Mouse (Mus musculus) stomach, postnatal 0 days (tissue): Measurements from ENCODE around the gene Prss46. TPM values are rescaled to one million over a fixed set of nuclear protein-coding genes. Genes with fewer than 3 reads are reported as not detected.

Source experiments
- ATAC-seq: fragments of 200-750 bp; cut with Nextera tagmentation; 2 replicates; pipeline ENCODE4 v1.8.0; 2017; ENCODE audit not compliant: low FRiP score, low TSS enrichment
- DNase-seq: peaks from one replicate; pipeline ENCODE4 v3.0.0-alpha.2; 2016; ENCODE audit warnings: low spot score
- H3K27ac ChIP-seq: fragments of 300-500 bp; sonication (generic); replicated peaks from 2 replicates; pipeline ENCODE4 v1.5.1; 2014; ENCODE audit warnings: mild to moderate bottlenecking, control low read depth
- H3K27me3 ChIP-seq: fragments of 300-500 bp; sonication (generic); 2 replicates; pipeline ENCODE4 v1.6.1; 2014; ENCODE audit warnings: low read length; ENCODE audit not compliant: control insufficient read depth, insufficient read depth
- H3K36me3 ChIP-seq: fragments of 300-500 bp; sonication (generic); 2 replicates; pipeline ENCODE4 v1.6.1; 2014; ENCODE audit warnings: low read length, mixed read lengths; ENCODE audit not compliant: control insufficient read depth, insufficient read depth
- H3K4me1 ChIP-seq: fragments of 300-500 bp; sonication (generic); replicated peaks from 2 replicates; pipeline ENCODE4 v1.6.1; 2014; ENCODE audit warnings: antibody characterized with exemption; ENCODE audit not compliant: control insufficient read depth, insufficient read depth
- H3K4me2 ChIP-seq: fragments of 300-500 bp; sonication (generic); replicated peaks from 2 replicates; pipeline ENCODE4 v1.6.1; 2014; ENCODE audit warnings: low read depth, mild to moderate bottlenecking, control low read depth, moderate library complexity
- H3K4me3 ChIP-seq: fragments of 300-500 bp; sonication (generic); 2 replicates; pipeline ENCODE4 v1.5.1; 2014; ENCODE audit warnings: low read depth, low read length, control low read depth
- H3K9ac ChIP-seq: fragments of 300-500 bp; sonication (generic); 2 replicates; pipeline ENCODE4 v1.6.1; 2014; ENCODE audit warnings: mild to moderate bottlenecking, low read length, control low read depth, mixed read lengths
- H3K9me3 ChIP-seq: fragments of 300-500 bp; sonication (generic); 2 replicates; pipeline ENCODE4 v1.6.1; 2016; ENCODE audit warnings: low read length; ENCODE audit not compliant: control insufficient read depth
- CTCF ChIP-seq: IDR thresholded peaks from 2 replicates; pipeline ENCODE4 v1.5.1; 2016; ENCODE audit warnings: antibody characterized with exemption, low read depth, mild to moderate bottlenecking, moderate library complexity
- EP300 ChIP-seq: optimal IDR thresholded peaks from 2 replicates; pipeline ENCODE3; 2016; ENCODE audit warnings: antibody characterized with exemption
- WGBS: fragments of 180-500 bp; shearing (Covaris S2); extraction: QIAGEN DNeasy Blood & Tissue Kit; methylation state at CpG from one replicate; pipeline ENCODE4 v1.1.7; 2014; 5-methylcytosine and 5-hydroxymethylcytosine counted together
- polyA plus RNA-seq: library from polyadenylated mRNA; unstranded; fragments of >200 nt; fragmentation: Nextera tagmentation; extraction: Ambion mirVana; gene quantifications from 2 replicates; pipeline ENCODE4 v1.2.1, GENCODE M21; 2015

The Prss46 gene
- polyA plus RNA-seq, 1 experiment from 2014 or later, result not detected

GRCm38 (mm10) chr9:110833021-110833420 is 11.3 kb upstream of the Prss46 start:
- no peak for DNase-seq
- 69% methylated on average over 5 of the region's 5 CpGs for WGBS
- H3K4me2 ChIP-seq, result no peak overlapping the region
- no peak overlapping the region for H3K27ac ChIP-seq
- no peak for TF ChIP-seq CTCF
- no peaks in the 10 kb centered on the region for H3K4me1 ChIP-seq
- no peaks in the 10 kb centered on the region for H3K9me3 ChIP-seq
- no peak overlapping the region for H3K4me3 ChIP-seq
- H3K9ac ChIP-seq, result no peak overlapping the region
- no peak for ATAC-seq
- H3K36me3 ChIP-seq, result no peaks in the 10 kb centered on the region
- H3K27me3 ChIP-seq, result no peaks in the 10 kb centered on the region

- no peak within 1 kb of the TSS for H3K4me3 ChIP-seq
- H3K9ac ChIP-seq, result no peak within 1 kb of the TSS
- H3K27ac ChIP-seq, result no peak within 1 kb of the TSS
- TF ChIP-seq EP300 (no peak), CTCF (no peak)
- no peaks in the 10 kb centered on the region for H3K4me1 ChIP-seq
- WGBS, result 77% methylated on average over 19 of the region's 19 CpGs
- H3K36me3 ChIP-seq, result no peaks in the 10 kb centered on the region
- no peaks in the 10 kb centered on the region for H3K27me3 ChIP-seq
- H3K9me3 ChIP-seq, result no peaks in the 10 kb centered on the region
- ATAC-seq (no peak), DNase-seq (no peak)
- H3K4me2 ChIP-seq, result no peak within 1 kb of the TSS
Observed at GRCm38 (mm10) chr9:110834411-110834810, 9.9 kb upstream of the Prss46 start, which contains the start of gene Prss45. Gene Prss45 (plus strand): TSS chr9:110834588.

GRCm38 (mm10) chr9:110834961-110835360 is 9.3 kb upstream of the Prss46 start:
- Histone ChIP-seq H3K36me3 (no peaks in the 10 kb centered on the region), H3K27ac (no peak overlapping the region), H3K9ac (no peak overlapping the region), H3K27me3 (no peaks in the 10 kb centered on the region), H3K4me1 (no peaks in the 10 kb centered on the region), H3K4me3 (no peak overlapping the region), H3K9me3 (no peaks in the 10 kb centered on the region), H3K4me2 (no peak overlapping the region)
- TF ChIP-seq EP300, result no peak
- no peak for TF ChIP-seq CTCF
- no peak for ATAC-seq
- no peak for DNase-seq
- 41% methylated on average over 10 of the region's 10 CpGs for WGBS

- WGBS, result 62% methylated on average over 2 of the region's 2 CpGs
- Histone ChIP-seq H3K36me3 (no peaks in the 10 kb centered on the region), H3K4me2 (no peak overlapping the region), H3K4me3 (no peak overlapping the region), H3K27me3 (no peaks in the 10 kb centered on the region), H3K9ac (no peak overlapping the region), H3K4me1 (no peaks in the 10 kb centered on the region), H3K27ac (no peak overlapping the region), H3K9me3 (no peaks in the 10 kb centered on the region)
- TF ChIP-seq EP300, result no peak
- no peak for TF ChIP-seq CTCF
- ATAC-seq (no peak), DNase-seq (no peak)
Observed at GRCm38 (mm10) chr9:110836112-110836511, 8.2 kb upstream of the Prss46 start.

- no peak overlapping the region for H3K4me2 ChIP-seq
- H3K4me3 ChIP-seq, result no peak overlapping the region
- 79% methylated on average over 6 of the region's 6 CpGs for WGBS
- H3K27me3 ChIP-seq, result no peaks in the 10 kb centered on the region
- no peaks in the 10 kb centered on the region for H3K9me3 ChIP-seq
- no peaks in the 10 kb centered on the region for H3K4me1 ChIP-seq
- no peak overlapping the region for H3K27ac ChIP-seq
- H3K9ac ChIP-seq, result no peak overlapping the region
- H3K36me3 ChIP-seq, result no peaks in the 10 kb centered on the region
- DNase-seq (no peak), ATAC-seq (no peak)
- TF ChIP-seq EP300 (no peak), CTCF (no peak)
Observed at GRCm38 (mm10) chr9:110840905-110841304, 3.4 kb upstream of the Prss46 start.

- no peaks in the 10 kb centered on the region for H3K27me3 ChIP-seq
- no peak overlapping the region for H3K4me3 ChIP-seq
- H3K27ac ChIP-seq, result no peak overlapping the region
- WGBS, result 29% methylated on average over 2 of the region's 2 CpGs
- H3K9ac ChIP-seq, result no peak overlapping the region
- TF ChIP-seq CTCF, result no peak
- TF ChIP-seq EP300, result no peak
- no peaks in the 10 kb centered on the region for H3K36me3 ChIP-seq
- H3K9me3 ChIP-seq, result no peaks in the 10 kb centered on the region
- H3K4me2 ChIP-seq, result no peak overlapping the region
- DNase-seq (no peak), ATAC-seq (no peak)
- no peaks in the 10 kb centered on the region for H3K4me1 ChIP-seq
Observed at GRCm38 (mm10) chr9:110841438-110841837, 2.9 kb upstream of the Prss46 start.
